Mouse (Mus musculus) lung, embryonic 15.5 days (tissue): ENCODE data around the gene Itpkb. TPM values are rescaled to one million over a fixed set of nuclear protein-coding genes. Genes with fewer than 3 reads are reported as not detected.
A peak's percentile ranks its signal among the peaks of the same experiment; 100 is the strongest.

ENCODE experiments used
- ATAC-seq: fragments of 200-750 bp; cut with Nextera tagmentation; 2 replicates; pipeline ENCODE4 v1.8.0; 2017; ENCODE audit warnings: moderate number of reproducible peaks, borderline replicate concordance; ENCODE audit not compliant: low FRiP score, low TSS enrichment; ENCODE audit errors: extremely low read depth
- H3K27ac ChIP-seq: fragments of 300-500 bp; sonication (generic); 2 replicates; pipeline ENCODE4 v1.5.1; 2015; ENCODE audit warnings: moderate library complexity, mild to moderate bottlenecking, inconsistent platforms
- H3K27me3 ChIP-seq: fragments of 300-500 bp; sonication (generic); 2 replicates; pipeline ENCODE4 v1.6.1; 2015; ENCODE audit warnings: inconsistent platforms
- H3K36me3 ChIP-seq: fragments of 300-500 bp; sonication (generic); 2 replicates; pipeline ENCODE4 v1.6.1; 2015; ENCODE audit warnings: inconsistent platforms
- H3K4me1 ChIP-seq: fragments of 300-500 bp; sonication (generic); 2 replicates; pipeline ENCODE4 v1.6.1; 2015; ENCODE audit warnings: inconsistent platforms
- H3K4me2 ChIP-seq: fragments of 300-500 bp; sonication (generic); 2 replicates; pipeline ENCODE4 v1.6.1; 2015; ENCODE audit warnings: inconsistent platforms, mild to moderate bottlenecking, moderate library complexity
- H3K4me3 ChIP-seq: fragments of 300-500 bp; sonication (generic); 2 replicates; pipeline ENCODE4 v1.5.1; 2015; ENCODE audit warnings: mild to moderate bottlenecking, inconsistent platforms
- H3K9ac ChIP-seq: fragments of 300-500 bp; sonication (generic); 2 replicates; pipeline ENCODE4 v1.6.1; 2015; ENCODE audit warnings: inconsistent platforms
- H3K9me3 ChIP-seq: fragments of 300-500 bp; sonication (generic); 2 replicates; pipeline ENCODE4 v1.6.1; 2016; ENCODE audit warnings: inconsistent platforms
- WGBS: fragments of 180-500 bp; shearing (Covaris S2); methylation state at CpG from one replicate; pipeline ENCODE4 v1.1.7; 2015; 5-methylcytosine and 5-hydroxymethylcytosine counted together
- polyA plus RNA-seq: library from polyadenylated mRNA; unstranded; fragments of >200 nt; fragmentation: Nextera tagmentation; extraction: Ambion mirVana; gene quantifications from 2 replicates; pipeline ENCODE4 v1.2.1, GENCODE M21; 2015

The Itpkb gene
- polyA plus RNA-seq = 9.9 and 10.9 TPM in 2 replicates

DNA sequence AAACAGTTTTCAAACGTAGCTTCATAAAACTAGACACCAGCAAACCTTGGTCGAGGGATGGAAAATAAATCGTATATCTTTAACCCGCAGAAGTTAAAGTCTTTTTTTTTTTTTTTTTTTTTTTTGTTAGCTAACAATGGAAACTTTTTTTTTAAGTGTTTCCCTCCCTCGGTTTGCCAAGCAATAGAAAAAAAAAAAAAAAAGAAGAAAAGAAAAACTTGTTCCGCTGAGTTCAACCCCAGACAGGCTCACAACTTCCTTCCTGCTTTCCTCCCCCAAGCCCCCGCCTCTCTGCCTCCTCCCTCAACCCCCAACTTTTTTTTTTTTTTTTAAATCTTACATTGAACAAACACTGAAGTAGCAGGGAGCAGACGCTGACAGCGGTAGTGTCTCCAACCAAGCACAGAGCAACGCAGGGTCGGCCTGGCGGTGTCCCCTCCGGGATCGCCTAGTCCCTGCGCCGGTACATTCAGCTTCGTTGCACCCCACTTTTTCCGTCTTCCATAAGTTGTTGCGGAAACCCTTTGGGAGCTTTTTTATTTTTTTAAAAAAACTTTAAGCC lies at the start of gene Itpkb:
TSS of gene Itpkb (plus strand) at position 341 of the 562 bp plus-strand sequence.
- Histone ChIP-seq H3K9ac (peak within 1 kb of the TSS; percentile 93), H3K4me3 (peak within 1 kb of the TSS; percentile 68), H3K9me3 (no peaks in the 10 kb centered on the region), H3K27ac (peak within 1 kb of the TSS; percentile 94), H3K27me3 (no peaks in the 10 kb centered on the region), H3K36me3 (no peaks in the 10 kb centered on the region), H3K4me2 (peak within 1 kb of the TSS; percentile 98), H3K4me1 (peaks cover 50% of the 10 kb centered on the region)
- under 1% methylated on average over 19 of the region's 19 CpGs for WGBS
- ATAC-seq = peak; percentile 78

GRCm38 (mm10) chr1:180282581-180282980 lies 47.7 kb upstream of the Itpkb start:
- Histone ChIP-seq H3K36me3 (no peaks in the 10 kb centered on the region), H3K9ac (no peak overlapping the region), H3K9me3 (no peaks in the 10 kb centered on the region), H3K27ac (no peak overlapping the region), H3K4me2 (no peak overlapping the region), H3K27me3 (no peaks in the 10 kb centered on the region), H3K4me1 (peaks cover 58% of the 10 kb centered on the region), H3K4me3 (no peak overlapping the region)
- 54% methylated on average over 6 of the region's 6 CpGs for WGBS
- no peak for ATAC-seq

- Histone ChIP-seq H3K4me3 (no peak overlapping the region), H3K9ac (no peak overlapping the region), H3K27ac (peak overlapping the region; percentile 16; the same call in 1 of the 2 replicates), H3K4me1 (peaks cover 49% of the 10 kb centered on the region), H3K4me2 (no peak overlapping the region), H3K27me3 (no peaks in the 10 kb centered on the region), H3K36me3 (no peaks in the 10 kb centered on the region), H3K9me3 (no peaks in the 10 kb centered on the region)
- 27% methylated on average over 16 of the region's 16 CpGs for WGBS
- 0 out of 2 replicates have a peak, but pooled peaks have one; percentile 5 for ATAC-seq
These were observed 46.2 kb upstream of the Itpkb start for GRCm38 (mm10) chr1:180283813-180284768.

- Histone ChIP-seq H3K9ac (no peak overlapping the region), H3K9me3 (no peaks in the 10 kb centered on the region), H3K4me3 (no peak overlapping the region), H3K27ac (peak overlapping the region; percentile 59), H3K4me2 (no peak overlapping the region; the same call in 1 of the 2 replicates), H3K27me3 (no peaks in the 10 kb centered on the region), H3K4me1 (peaks cover 41% of the 10 kb centered on the region), H3K36me3 (no peaks in the 10 kb centered on the region)
- no peak for ATAC-seq
- 54% methylated on average over 15 of the region's 15 CpGs for WGBS
These were observed 44.0 kb upstream of the Itpkb start for GRCm38 (mm10) chr1:180286081-180286831.

GRCm38 (mm10) chr1:180288227-180288626 lies 42.1 kb upstream of the Itpkb start:
- Histone ChIP-seq H3K36me3 (no peaks in the 10 kb centered on the region), H3K4me1 (peaks cover 41% of the 10 kb centered on the region), H3K9ac (no peak overlapping the region), H3K27me3 (no peaks in the 10 kb centered on the region), H3K4me2 (no peak overlapping the region), H3K27ac (0 out of 2 replicates have a peak overlapping the region, but pooled peaks have one; percentile 1), H3K4me3 (no peak overlapping the region), H3K9me3 (no peaks in the 10 kb centered on the region)
- ATAC-seq = no peak
- 71% methylated on average over 7 of the region's 7 CpGs for WGBS

- Histone ChIP-seq H3K9me3 (no peaks in the 10 kb centered on the region), H3K27ac (no peak overlapping the region), H3K9ac (no peak overlapping the region), H3K4me2 (no peak overlapping the region), H3K27me3 (no peaks in the 10 kb centered on the region), H3K36me3 (no peaks in the 10 kb centered on the region), H3K4me3 (no peak overlapping the region), H3K4me1 (peaks cover 36% of the 10 kb centered on the region)
- 61% methylated on average over 7 of the region's 7 CpGs for WGBS
- ATAC-seq = peak; percentile 71; the same call in 1 of the 2 replicates
These were observed 41.3 kb upstream of the Itpkb start for GRCm38 (mm10) chr1:180288872-180289468.

- WGBS = 59% methylated on average over 5 of the region's 5 CpGs
- Histone ChIP-seq H3K36me3 (no peaks in the 10 kb centered on the region), H3K27ac (0 out of 2 replicates have a peak overlapping the region, but pooled peaks have one; percentile 6), H3K9ac (no peak overlapping the region), H3K4me2 (no peak overlapping the region), H3K27me3 (no peaks in the 10 kb centered on the region), H3K4me1 (peaks cover 28% of the 10 kb centered on the region), H3K9me3 (no peaks in the 10 kb centered on the region), H3K4me3 (no peak overlapping the region)
- ATAC-seq = no peak
These were observed 40.5 kb upstream of the Itpkb start for GRCm38 (mm10) chr1:180289788-180290187.

DNA sequence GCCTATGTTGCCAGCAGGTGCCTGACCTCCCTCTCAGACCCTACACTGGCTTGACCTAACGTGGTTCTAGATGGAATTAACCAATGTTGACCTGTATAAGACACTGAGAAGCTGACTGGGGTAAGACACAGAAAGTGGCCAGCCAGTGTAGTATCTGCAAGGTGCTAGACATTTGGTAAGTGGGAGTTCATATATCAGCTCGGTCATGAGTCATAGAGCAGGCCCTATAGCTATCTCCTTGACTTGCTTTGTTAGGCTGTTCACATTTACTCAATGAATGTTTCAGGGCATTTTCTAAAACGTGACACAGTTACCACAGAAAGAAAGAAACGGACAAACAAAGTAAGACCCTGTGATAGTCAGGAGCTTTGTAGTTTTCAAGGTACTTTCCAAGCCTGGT lies 39.9 kb upstream of the Itpkb start:
- 75% methylated on average over 4 of the region's 4 CpGs for WGBS
- H3K36me3 ChIP-seq = no peaks in the 10 kb centered on the region
- no peaks in the 10 kb centered on the region for H3K27me3 ChIP-seq
- H3K4me3 ChIP-seq = no peak overlapping the region
- ATAC-seq = no peak
- H3K9me3 ChIP-seq = no peaks in the 10 kb centered on the region
- H3K9ac ChIP-seq = no peak overlapping the region
- no peak overlapping the region for H3K4me2 ChIP-seq
- H3K4me1 ChIP-seq = peaks cover 28% of the 10 kb centered on the region
- H3K27ac ChIP-seq = no peak overlapping the region

- H3K9ac ChIP-seq = no peak overlapping the region
- H3K4me1 ChIP-seq = peaks cover 5% of the 10 kb centered on the region; the same call in 1 of the 2 replicates
- no peaks in the 10 kb centered on the region for H3K27me3 ChIP-seq
- WGBS = 79% methylated on average over 9 of the region's 9 CpGs
- H3K4me2 ChIP-seq = no peak overlapping the region
- no peak for ATAC-seq
- no peaks in the 10 kb centered on the region for H3K9me3 ChIP-seq
- no peaks in the 10 kb centered on the region for H3K36me3 ChIP-seq
- no peak overlapping the region for H3K27ac ChIP-seq
- H3K4me3 ChIP-seq = no peak overlapping the region
These were observed 34.2 kb upstream of the Itpkb start for GRCm38 (mm10) chr1:180296088-180296487.

- 87% methylated on average over 4 of the region's 4 CpGs for WGBS
- Histone ChIP-seq H3K9me3 (no peaks in the 10 kb centered on the region), H3K4me2 (no peak overlapping the region), H3K4me3 (no peak overlapping the region), H3K27ac (no peak overlapping the region), H3K9ac (no peak overlapping the region), H3K27me3 (no peaks in the 10 kb centered on the region), H3K4me1 (peaks cover 14% of the 10 kb centered on the region; the same call in 1 of the 2 replicates), H3K36me3 (no peaks in the 10 kb centered on the region)
- ATAC-seq = no peak
These were observed 30.6 kb upstream of the Itpkb start for GRCm38 (mm10) chr1:180299697-180300096.

DNA sequence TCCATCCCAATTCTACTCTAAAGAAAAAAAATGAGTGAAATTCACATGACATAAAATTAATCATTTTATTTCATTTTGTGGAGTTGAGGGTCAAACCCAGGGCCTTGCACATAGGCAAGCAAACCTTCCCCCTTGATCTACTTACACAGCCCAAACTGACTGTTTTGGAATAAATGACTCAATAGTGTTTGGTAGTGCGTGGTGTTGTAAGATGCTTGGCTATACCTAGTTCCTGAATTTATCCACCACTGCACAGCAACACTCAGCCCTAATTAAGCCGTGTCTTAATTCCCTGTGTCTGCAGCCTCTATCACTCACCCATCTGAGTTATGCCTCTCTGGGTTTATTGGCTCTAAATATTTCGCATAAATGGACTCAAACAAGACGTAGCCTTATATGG lies 30.0 kb upstream of the Itpkb start:
- no peak for ATAC-seq
- peaks cover 14% of the 10 kb centered on the region; the same call in 1 of the 2 replicates for H3K4me1 ChIP-seq
- WGBS = 94% methylated on average over 4 of the region's 4 CpGs
- no peaks in the 10 kb centered on the region for H3K27me3 ChIP-seq
- no peak overlapping the region for H3K4me2 ChIP-seq
- H3K4me3 ChIP-seq = no peak overlapping the region
- H3K9me3 ChIP-seq = no peaks in the 10 kb centered on the region
- no peak overlapping the region for H3K27ac ChIP-seq
- no peak overlapping the region for H3K9ac ChIP-seq
- no peaks in the 10 kb centered on the region for H3K36me3 ChIP-seq
